Mouse (Mus musculus) adrenal gland, postnatal 14 days (tissue): ENCODE results near the gene Gprc5c. TPM values are rescaled to one million over a fixed set of nuclear protein-coding genes. Genes with fewer than 3 reads are reported as not detected.
A peak's percentile ranks its signal among the peaks of the same experiment; 100 is the strongest.

Experiments used
- DNase-seq: peaks from one replicate; pipeline ENCODE4 v3.0.0; 2021; ENCODE audit warnings: mixed read lengths
- total RNA-seq: library from RNA; stranded (reverse); gene quantifications from 2 replicates; pipeline ENCODE4 v1.2.3, GENCODE M21; 2021

The Gprc5c gene
- total RNA-seq, 1 experiment from 2014 or later = 16.6 TPM

DNA sequence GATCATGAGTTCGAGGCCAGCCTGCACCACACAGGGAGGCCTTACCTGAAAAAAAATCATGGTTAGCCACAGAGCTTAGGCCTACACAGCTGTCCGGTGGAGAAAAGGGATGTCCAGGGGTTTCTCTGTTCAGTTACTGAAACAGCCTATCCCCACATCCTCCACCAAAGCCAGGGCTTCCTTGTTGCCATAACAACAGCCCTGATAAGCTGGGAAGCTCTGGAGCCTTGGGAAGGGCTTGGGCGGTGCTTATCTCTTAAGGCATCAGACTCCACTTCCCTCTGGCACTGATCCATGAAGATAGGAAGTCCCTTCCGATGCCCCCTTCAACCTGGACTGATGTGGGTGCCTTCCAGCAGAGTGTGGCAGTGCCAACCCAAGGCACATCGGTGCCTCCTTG is 17.8 kb upstream of the Gprc5c start:
- no peak for DNase-seq

DNA sequence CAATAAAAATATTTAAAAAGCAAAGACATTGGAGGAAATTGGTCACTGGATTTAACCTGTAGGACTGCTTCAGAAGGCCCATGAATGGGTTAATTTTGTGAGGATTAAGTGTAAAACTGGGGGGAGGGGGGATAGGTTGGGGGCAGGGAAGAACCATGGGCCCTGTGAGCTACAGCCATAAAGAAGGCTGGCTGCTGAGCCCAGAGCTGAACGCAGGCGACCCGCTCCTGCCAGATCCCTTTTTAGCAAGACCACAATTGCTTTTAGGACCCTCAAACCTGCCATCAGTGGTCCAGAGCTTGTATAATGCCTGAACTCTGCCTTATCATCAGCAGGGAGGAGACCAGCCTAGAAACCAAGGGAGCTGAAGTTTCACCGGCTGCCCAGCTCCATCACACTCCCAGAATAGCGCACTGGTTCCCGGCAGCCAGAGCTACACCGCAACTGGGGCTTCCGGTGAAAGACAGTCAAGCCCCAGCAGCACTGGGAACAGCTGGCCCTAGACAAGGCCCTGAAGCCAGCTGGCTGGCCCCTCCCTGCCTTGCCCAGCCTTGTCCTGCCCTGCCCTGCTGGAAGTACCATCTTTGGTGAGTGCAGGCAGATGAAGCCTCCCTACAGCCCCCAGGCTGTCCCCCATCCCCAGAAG is 7.0 kb upstream of the Gprc5c start:
- DNase-seq = peak; percentile 18

DNA sequence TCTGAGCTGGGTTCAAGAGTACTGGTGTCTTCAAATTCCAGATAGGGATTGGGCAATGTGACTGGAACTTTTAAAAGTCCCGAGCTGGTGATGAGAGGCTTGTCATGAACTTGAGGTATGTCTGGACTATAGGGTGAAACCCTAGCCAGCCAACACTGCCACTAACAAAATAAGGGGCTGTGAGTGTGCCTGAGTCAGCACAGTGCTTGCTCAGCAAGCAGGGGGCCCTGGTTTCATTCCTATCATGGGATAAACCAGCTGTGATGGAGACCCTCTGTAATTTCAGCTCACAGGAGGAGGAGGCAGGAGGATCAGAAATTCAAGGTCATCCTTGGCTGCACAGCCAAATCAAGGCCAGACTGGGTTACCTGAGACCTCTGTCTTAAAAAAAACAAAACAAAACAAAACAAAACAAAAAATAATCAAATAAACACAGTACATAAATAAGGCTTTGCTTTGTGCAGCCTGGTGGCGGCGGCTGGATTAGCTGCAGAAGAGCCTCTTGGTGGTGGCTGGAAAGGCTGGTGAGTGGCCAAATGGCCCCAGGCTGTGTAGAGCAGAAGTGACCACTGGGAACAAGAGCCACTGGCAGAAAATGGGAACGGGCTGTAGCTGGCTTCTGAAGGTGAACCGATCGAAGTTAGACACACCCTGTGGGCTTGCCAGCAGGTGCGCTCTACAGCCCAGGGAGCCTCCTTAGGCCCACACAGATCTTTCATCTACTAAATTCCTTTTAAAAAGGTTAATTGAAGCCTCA is 6.3 kb upstream of the Gprc5c start:
- DNase-seq = no peak

DNA sequence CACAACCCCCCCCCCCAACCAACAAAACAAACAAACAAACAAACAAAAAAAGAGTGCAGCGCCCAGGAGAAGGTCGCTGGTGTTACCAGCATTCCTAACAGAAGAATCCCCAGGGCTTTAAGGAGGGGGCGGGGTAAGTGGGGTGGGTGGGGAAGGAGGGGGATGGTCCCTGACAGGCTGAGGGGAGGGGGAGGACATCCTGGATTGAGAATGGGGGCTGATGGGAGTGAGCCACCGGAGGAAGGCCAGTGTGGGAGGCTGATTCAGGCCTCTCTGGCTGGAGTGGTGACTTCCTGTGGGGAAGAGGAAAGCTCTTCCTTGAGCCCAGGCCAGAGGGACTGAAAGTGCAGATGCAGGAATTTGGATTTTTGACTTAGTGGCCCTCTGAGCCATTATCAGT is 4.6 kb upstream of the Gprc5c start:
- DNase-seq = no peak

DNA sequence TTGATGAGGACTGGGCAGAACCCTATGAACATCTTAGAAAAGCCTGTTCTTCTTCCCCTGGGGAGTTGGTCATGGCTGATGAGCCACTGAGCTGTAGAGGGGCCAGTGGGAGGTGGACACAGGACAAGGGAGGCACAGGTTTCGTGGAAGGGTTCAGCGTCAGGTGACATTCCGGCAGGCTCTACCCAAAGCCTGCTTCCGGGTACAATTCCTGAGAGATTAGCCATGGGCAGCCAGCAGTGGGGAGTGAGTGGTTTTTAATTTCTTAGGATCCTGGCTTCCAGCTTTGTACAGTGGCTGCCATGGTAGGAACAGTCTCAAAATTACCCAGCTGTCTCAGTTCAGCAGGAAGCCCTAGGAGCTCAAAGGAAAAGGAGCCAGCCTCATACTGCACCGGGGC is 3.9 kb upstream of the Gprc5c start:
- no peak for DNase-seq

DNA sequence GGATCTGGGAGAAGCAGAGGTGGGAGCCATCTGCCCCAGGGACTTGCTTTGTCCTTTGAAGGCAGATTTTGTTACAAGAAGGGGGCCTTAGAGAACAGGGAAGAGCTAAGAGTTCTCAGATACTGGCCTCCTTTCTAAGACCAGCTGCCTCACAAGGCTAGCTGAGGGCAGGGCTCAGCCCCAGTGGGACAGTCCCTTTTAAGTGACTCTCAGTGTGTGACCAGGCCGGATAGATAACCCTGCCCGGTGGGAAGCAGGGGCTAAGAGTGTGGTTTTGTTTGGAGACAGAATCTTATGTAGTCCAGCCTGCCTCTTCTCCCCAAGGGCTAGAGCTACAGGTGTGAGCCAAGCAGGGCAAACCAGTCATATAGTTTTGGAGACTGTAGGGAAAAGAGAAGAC is 1.4 kb upstream of the Gprc5c start:
- DNase-seq = no peak

DNA sequence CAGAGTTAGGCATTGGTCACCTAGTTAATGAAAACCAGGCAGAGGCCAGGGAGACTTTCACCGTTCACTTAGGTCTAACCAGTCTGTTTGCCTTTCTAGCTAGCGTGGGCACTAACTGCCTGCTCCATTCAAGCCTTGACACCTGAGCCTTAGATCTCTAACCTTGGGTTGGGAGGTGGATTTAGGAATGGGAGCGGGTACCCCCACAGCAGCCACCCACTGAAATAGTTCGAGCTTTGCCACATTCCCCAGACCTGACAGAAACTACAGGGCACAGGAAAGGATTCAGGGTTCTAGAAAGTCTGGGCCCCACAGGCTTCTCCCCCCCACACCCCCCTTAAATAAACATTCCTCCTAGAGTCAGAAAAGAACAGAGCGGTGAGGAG is 893 bp upstream of the Gprc5c start:
- no peak for DNase-seq

DNA sequence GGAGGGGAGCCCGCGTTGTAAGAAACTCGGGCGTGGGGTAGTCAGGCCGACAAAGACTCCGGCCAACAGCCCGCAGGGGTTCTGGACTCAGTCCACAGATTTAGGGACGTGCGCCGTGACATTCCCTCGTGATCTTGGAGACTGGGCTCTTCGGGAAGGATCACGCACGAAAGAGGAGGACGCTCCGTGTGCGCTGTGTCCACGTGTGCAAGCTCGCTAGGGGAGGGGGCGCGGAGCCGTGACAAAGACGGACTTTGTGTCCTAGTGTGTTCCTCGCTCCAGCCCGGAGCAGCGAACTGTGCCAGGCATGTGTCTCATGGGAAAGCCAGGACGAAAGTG is 286 bp downstream of the Gprc5c start:
- peak; percentile 68 for DNase-seq

DNA sequence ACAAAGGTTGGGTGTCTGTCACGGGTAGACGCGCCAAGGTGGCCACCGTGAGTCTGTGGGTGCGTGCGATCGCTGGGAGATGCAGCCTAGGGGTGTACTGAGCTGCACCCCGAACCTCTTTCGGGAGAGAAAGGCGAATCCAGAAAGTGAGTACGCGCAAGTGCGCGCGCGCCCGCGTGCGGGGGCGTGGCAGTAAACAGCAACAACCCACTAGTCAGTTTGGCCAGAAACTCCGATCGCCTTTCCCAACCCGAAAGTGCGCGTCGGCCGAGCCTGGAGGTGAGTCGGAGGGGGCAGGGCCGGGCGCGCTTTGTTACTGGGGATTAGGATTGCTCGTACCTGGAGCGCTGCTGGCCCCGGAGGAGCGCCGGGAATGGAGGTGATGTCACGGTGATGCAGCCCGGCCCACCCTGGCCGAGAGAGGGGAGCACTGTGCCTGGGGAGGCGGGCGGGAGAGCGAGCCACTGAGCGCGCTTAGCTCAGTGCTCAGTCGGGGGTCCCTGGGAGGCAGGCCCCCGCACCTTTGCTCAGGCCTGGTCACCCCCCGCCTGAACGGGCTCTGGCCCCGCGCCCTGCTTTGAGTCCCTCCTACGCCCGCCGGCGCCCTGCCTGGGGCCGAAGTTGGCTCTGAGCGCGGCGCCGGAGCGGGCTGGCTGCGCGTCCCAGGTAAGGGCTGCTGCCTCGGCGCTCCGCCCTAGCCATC is 807 bp downstream of the Gprc5c start:
- DNase-seq = peak; percentile 76

DNA sequence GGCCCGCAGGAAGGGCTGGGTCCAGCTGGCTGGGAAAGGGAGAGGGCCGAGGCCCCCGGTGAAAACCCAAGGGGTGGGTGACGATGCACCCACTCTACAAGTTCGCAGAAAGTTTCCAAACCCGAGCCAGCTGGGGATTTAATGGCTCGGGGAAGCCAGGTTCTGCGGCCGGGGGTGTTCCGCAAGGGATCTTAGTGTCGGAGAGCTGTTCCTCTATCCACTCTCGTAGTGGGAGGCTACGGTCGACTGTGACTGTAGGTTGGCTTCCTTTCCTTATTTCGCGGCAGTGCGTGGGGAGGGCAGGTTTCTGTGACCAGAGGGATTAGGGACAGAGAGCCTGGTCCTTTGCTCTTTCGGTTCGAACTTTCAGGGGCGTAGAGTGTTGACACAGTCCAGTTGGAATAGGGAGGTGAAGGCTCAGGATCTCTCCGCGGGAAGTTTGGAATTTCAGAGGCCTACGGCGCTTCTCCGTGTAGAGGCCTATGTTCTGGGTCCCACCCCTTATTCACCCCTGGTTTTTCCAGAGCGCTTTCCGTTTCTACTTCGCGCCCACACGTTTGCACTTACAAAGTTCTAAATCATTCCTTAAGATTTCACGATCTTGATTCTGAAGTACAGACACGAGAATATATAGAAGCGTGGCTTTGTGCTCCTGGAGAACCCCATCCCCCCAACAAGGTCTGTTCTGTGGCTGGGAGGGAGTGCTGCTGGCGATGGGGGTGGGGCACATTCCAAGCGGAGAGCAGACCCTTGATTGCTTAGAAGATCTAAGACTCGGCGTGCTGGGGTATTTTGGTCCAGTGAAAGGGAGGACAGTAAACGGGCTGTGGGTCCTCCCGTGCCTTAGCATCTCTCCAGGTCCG is 1.6 kb downstream of the Gprc5c start:
- DNase-seq = peak; percentile 48

DNA sequence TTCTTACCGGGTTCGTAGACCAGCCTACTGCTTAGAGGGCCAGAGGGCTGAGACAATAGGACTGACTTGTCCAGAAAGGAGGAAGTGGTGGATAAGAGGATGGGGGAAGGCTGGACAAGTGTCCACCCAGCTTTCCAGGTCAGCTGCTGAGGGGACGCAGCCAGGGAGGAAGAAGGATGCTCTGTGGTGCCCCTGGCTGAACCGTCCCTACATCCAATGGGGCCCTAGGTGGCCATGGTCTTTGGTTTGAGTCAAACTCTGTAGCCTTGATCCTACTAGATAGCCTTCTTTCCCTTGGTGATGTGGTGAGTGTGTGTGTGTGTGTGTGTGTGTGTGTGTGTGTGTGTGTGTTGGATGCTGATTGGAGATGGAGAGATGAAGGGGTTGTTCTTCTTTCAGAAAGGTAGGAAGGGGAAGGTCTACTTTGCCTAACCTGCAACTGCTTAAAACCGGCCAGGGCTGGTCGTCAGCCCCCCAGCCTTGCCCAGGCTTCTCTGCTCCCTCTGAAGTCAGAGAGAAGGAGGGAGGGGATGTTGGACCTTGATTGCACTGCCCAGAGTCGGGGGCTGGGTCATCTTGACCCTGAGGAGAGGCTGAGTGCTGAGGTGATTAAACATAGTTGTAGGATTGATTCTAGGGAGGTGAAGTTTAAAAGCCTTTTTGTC is 2.4 kb downstream of the Gprc5c start:
- DNase-seq = no peak

DNA sequence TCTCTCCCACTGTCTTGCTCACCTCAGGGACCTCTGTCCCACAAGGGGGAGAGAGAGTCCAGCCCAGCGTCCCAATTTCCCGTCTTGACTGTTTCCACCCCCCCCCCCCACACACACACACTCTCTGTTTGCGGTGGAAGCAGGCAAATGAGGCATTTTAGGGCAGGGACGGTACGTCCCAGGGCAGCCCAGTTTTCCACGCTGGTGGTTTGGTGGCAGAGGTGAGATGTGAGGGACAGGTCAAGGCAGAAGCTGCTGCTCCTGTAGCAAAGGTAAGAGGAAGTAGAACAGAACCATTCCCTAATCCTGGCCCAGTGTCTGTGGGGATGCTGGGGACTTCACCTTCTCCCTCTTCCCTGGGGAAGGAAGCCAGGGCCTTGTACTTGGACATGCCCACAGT is 3.6 kb downstream of the Gprc5c start:
- no peak for DNase-seq

DNA sequence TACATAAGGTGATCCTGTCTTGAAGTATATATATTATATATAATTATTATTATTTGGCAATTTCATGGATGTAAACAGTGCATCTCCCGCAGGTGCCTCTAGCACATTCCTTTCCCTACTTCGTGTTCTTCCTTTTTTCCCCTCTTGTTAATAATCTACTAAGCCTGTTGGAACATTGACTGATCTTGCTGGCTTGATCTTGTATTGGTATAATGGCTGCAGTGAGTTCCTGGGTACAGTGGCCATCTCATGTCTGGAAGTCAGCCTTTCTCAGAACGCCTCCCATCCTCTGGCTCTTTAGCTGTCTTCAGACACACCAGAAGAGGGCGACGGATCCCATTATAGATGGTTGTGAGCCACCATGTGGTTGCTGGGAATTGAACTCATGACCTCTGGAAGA is 5.2 kb downstream of the Gprc5c start:
- no peak for DNase-seq

DNA sequence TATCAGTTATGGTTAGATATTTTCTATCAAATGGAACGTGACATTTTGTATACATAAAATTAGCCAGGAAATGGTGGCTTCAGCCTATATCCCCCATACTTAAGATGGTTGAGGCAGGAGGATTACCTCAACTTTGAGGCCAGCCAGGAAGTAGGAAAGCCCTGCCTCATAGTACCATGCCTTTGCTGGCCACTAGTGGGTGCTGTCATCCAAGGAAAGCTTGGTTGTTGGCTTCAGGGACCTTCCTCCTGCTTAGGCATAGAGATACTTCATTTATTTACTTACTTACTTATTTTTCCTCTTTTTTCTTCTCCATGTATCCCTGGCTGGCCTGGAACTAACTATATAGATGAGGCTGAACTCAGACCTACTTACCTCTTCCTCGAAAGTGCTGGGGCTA is 7.7 kb downstream of the Gprc5c start:
- peak; percentile 31 for DNase-seq

DNA sequence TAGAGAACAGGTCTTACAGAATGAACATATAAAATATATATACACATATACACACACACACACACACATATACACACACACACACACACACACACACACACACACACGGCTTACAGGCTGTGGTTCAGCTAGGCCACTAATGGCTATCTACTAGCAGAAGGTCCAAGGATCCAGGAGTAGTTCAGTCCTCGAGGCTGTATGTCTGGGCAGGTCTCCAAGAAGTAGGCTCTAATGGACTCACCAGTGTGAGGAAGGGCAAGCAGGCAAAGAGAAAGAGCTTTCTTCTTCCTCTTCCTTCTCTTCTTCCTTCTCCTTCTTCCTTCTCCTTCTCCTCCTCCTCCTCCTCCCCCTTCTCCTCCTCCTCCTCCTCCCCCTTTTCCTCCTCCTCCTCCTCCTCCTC is 10.1 kb downstream of the Gprc5c start:
- DNase-seq = no peak

DNA sequence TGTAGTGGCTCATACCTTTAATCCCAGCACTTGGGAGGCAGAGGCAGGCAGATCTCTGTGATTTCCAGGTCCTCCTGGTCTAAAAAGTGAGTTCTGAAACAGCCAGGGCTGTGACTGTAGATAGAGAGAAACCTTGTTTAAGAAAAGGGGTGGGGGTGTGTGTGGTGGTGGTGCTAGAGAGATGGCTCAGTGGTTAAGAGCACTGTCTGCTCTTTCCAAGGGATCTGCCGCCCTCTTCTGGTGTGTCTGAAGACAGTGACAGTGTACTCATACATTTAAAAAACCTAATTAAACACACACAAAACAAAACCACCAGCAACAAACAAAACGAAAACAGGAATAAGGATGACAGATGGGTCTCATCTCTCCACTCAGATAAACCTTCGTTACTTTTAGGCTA is 11.7 kb downstream of the Gprc5c start:
- no peak for DNase-seq

DNA sequence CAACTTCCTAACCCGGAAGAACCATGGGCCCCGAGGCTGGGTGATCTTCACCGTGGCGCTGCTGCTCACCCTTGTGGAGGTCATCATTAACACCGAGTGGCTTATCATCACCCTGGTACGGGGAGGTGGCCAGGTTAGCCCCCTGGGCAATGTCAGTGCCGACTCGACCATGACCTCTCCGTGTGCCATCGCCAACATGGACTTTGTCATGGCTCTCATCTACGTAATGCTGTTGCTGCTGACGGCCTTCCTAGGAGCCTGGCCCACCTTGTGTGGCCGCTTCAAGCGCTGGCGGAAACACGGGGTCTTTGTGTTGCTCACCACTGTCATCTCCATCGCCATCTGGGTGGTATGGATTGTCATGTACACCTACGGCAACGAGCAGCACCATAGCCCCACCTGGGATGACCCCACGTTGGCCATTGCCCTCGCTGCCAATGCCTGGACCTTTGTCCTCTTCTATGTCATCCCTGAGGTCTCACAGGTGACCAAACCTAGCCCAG is 13.0 kb downstream of the Gprc5c start:
- no peak for DNase-seq

DNA sequence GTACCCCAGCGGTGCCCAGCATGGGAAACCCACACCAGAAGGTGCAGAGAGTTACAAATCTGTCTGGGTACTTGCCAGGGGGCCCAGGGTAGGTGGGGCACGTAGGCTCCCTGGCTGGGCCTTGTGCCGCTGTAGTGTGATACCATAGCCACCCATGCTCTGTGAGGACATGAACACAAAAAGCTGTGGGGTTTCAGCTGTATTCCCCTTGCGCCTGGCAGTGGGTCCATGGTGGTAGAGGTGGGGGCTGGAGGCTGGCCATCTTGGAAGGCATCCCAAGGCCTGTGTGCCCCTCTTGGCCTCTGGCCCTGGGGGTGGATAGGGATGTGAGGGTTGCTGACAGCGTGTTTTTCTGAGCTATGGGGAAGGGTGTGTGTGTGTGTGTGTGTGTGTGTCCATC is 15.0 kb downstream of the Gprc5c start:
- no peak for DNase-seq

DNA sequence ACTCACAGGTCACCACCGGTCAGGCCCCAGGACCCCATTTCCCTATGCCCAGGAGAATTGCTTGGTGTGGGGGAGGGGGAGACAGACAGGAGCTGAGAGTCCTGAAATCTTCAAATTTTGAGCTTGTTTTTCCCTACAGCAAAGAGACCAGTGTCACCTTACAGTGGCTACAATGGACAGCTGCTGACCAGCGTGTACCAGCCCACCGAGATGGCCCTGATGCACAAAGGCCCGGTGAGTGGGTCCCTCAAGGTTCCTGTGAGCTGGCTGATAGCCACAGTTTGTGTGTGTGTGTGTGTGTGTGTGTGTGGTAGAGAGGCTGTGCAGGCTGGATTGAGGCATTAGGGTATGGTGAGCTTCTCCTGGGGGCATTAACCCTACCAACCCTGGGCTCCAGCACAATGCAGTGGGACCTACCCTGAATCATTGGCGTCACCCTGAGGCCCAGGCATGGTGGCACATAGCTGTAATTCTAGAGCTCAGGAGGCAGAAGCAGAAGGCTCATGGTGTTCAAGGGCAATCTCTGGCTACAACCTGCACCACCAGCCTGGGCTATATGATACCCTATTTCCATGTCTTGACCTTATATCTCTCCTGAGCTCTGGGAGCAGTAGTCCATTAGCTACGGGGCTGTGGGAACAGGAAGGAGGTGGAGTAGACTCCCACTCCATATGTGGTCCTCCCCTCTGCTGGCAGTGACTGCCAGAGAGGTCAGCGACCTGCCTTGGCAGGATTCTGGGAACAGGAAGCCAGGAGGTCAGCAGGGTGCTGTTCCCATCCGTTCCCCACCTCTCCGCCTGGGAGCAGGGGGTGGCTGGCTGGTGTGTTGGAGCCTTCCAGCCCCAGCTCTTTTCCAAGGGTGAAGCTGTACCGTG is 15.8 kb downstream of the Gprc5c start:
- DNase-seq = peak; percentile 62

DNA sequence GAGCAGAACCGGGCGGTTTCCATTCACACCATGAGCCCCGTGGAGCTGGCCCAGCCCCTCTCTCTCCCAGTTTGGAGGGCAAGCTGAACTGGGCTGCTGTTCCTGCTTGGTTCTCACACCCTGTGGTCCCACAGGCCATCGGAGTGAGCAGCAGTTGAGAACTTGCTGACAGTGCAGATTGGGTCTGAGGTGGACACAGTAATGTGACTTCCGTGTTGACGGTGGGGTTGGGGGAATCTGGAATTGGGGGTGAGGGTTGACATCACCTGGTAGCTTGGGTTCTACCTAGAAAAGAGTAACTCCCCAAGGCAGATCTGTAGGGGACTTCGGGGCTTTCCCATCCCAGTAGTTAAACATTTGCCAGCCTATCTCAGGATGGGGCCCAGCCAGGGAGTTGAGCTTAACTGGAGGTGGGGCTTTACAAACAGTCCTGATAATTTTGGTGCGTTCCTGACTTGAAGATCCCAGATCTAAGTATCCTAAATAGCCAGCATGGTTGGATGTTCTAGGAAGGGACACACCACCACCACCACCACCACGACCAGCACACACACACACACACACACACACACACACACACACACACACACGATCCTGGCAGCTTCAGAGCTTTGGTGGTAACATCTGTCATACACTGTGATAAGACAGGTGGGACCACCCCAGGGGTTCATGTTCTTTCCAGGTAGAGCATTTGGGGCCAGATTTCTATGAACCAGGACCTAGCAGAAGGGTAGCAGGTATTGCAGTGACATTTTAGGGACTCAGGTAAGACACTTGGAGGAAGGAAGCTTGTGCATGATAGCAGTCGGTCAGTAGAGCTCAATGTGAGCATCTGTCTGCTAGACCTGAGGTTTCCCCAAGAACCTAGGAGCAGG is 16.6 kb downstream of the Gprc5c start:
- DNase-seq = no peak
